ENCODE assay signal across 35 mouse cellular contexts in the genomic region with DNA sequence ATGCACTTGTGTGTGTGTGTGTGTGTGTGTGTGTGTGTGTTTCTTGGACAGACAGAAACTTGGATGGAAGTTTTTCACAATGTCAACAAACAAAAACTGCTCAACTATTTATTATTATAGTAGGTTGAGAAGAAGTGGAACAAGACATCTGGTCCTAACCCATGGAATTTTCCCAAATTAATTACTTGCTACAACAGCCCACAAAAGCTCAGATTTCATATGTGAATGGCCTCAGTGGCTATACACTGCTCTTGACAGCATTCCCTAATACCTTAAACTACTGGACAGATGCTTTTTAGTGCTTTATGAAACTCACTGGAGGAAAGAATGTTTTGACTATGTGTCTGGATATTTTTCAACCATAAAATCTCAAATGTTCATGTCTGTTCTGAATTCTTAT.
"Had no signal": no experiment of that assay in that cellular context is flagged by ENCODE, and none has a peak within 500 bp of the region (broad histone marks: within the 10 kb centered on the region; RNA-seq: fewer than 3 reads in every experiment).

No protein-coding gene starts in this region.

- DNase-seq: heart, postnatal 10 days; heart, postnatal 14 days; heart, postnatal 36 days; heart, postnatal 4 days; kidney, adult 11 months; kidney, adult 18-20 months; kidney, adult 2 months; kidney, adult 8-10 months; kidney, adult 9 months; kidney, postnatal 10 days; kidney, postnatal 14 days; kidney, postnatal 25 days; kidney, postnatal 36 days; kidney, postnatal 4 days; layer of hippocampus, adult 9-11 months; layer of hippocampus, postnatal 36 days had no signal

- H3K4me1 ChIP-seq: heart, embryonic 10.5 days; heart, embryonic 12.5 days; heart, embryonic 13.5 days; heart, embryonic 15.5 days; hindbrain, embryonic 10.5 days; hindbrain, embryonic 12.5 days; hindbrain, embryonic 13.5 days; hindbrain, embryonic 15.5 days; intestine, embryonic 15.5 days; kidney, embryonic 15.5 days had no signal

- H3K9ac ChIP-seq: heart, embryonic 12.5 days; heart, embryonic 13.5 days; heart, embryonic 15.5 days; hindbrain, embryonic 12.5 days; hindbrain, embryonic 13.5 days; hindbrain, embryonic 14.5 days; hindbrain, embryonic 15.5 days; intestine, embryonic 15.5 days; kidney, embryonic 15.5 days had no signal

- H3K27me3 ChIP-seq: heart, embryonic 12.5 days; heart, embryonic 13.5 days; heart, embryonic 15.5 days; hindbrain, embryonic 12.5 days; hindbrain, embryonic 13.5 days; hindbrain, embryonic 15.5 days; intestine, embryonic 15.5 days; kidney, embryonic 15.5 days had no signal

- ATAC-seq: hindbrain, embryonic 16.5 days; hindbrain, postnatal 0 days; inflammation-experienced regulatory T-cells, adult 6 months; intestine, embryonic 15.5 days; intestine, embryonic 16.5 days; intestine, postnatal 0 days had no signal

- H3K27ac ChIP-seq: heart, embryonic 10.5 days; heart, embryonic 13.5 days; heart, embryonic 15.5 days; hindbrain, embryonic 10.5 days; hindbrain, embryonic 12.5 days; hindbrain, embryonic 13.5 days; hindbrain, embryonic 14.5 days; hindbrain, embryonic 15.5 days; hindbrain, postnatal 0 days; intestine, embryonic 15.5 days; kidney, embryonic 15.5 days; kidney, postnatal 0 days; layer of hippocampus, adult 2 months had no signal

- H3K36me3 ChIP-seq: heart, embryonic 10.5 days; heart, embryonic 12.5 days; heart, embryonic 13.5 days; heart, embryonic 15.5 days; hindbrain, embryonic 10.5 days; hindbrain, embryonic 12.5 days; hindbrain, embryonic 13.5 days; hindbrain, embryonic 15.5 days; intestine, embryonic 15.5 days; kidney, embryonic 15.5 days had no signal

- H3K9me3 ChIP-seq: heart, embryonic 10.5 days; heart, embryonic 12.5 days; heart, embryonic 13.5 days; heart, embryonic 15.5 days; hindbrain, embryonic 10.5 days; hindbrain, embryonic 12.5 days; hindbrain, embryonic 13.5 days; hindbrain, embryonic 15.5 days; intestine, embryonic 15.5 days; kidney, embryonic 15.5 days had no signal

- H3K4me2 ChIP-seq: heart, embryonic 11.5 days; heart, embryonic 12.5 days; heart, embryonic 13.5 days; heart, embryonic 15.5 days; hindbrain, embryonic 12.5 days; hindbrain, embryonic 13.5 days; hindbrain, embryonic 14.5 days; hindbrain, embryonic 15.5 days; intestine, embryonic 15.5 days; kidney, embryonic 15.5 days had no signal

- H3K4me3 ChIP-seq: heart, embryonic 10.5 days; heart, embryonic 12.5 days; heart, embryonic 13.5 days; heart, embryonic 15.5 days; hindbrain, embryonic 10.5 days; hindbrain, embryonic 12.5 days; hindbrain, embryonic 13.5 days; hindbrain, embryonic 15.5 days; intestine, embryonic 15.5 days; kidney, embryonic 15.5 days; layer of hippocampus, adult 2 months had no signal
